Mouse (Mus musculus): Measurements from ENCODE around the gene Zfp12. TPM values are rescaled to one million over a fixed set of nuclear protein-coding genes. Genes with fewer than 3 reads are reported as not detected.

Gene Zfp12
- total RNA-seq (2023; ENCODE audit: inconsistent age) = 22.0 to 31.4 TPM (median 25.4 TPM) in 4 replicates

GRCm38 (mm10) chr5:143235028-143235693 is at the start of gene Zfp12:
TSS of gene Zfp12 (plus strand) at chr5:143235163.

GRCm38 (mm10) chr5:143226790-143227189 is 8.2 kb upstream of the Zfp12 start, which contains the start of gene Spdye4a:
TSS of gene Spdye4a (minus strand) at chr5:143226890.

GRCm38 (mm10) chr5:143269363-143270150 is 34.6 kb downstream of the Zfp12 start, which contains the start of gene Zfp316:
TSS of gene Zfp316 (minus strand) at chr5:143270022.

GRCm38 (mm10) chr5:143293404-143293803 is 58.4 kb downstream of the Zfp12 start, which contains the start of gene Zfp853:
TSS of gene Zfp853 (minus strand) at chr5:143293623.

Other genes starting within 250 kb of the Zfp12 start
- 107 to 128 TPM (median 117 TPM) in 4 replicates for gene Rnf216, start 122.2 kb upstream of the Zfp12 start, total RNA-seq (2023; ENCODE audit: inconsistent age)
- gene Olfr718-ps1, start 87.6 kb upstream of the Zfp12 start, total RNA-seq (2023; ENCODE audit: inconsistent age) = 0.15 to 0.26 TPM (median 0.22 TPM) in 4 replicates
- 11.0 to 15.9 TPM (median 12.8 TPM) in 4 replicates for gene Rbak, start 54.4 kb upstream of the Zfp12 start, total RNA-seq (2023; ENCODE audit: inconsistent age)
- not detected in 4 replicates for gene Spdye4b, start 54.1 kb upstream of the Zfp12 start, total RNA-seq (2023; ENCODE audit: inconsistent age)
- gene Spdye4a, start 8.3 kb upstream of the Zfp12 start, total RNA-seq (2023; ENCODE audit: inconsistent age) = not detected in 4 replicates
- 4.7 to 7.9 TPM (median 5.9 TPM) in 4 replicates for gene Zfp316, start 34.9 kb downstream of the Zfp12 start, total RNA-seq (2023; ENCODE audit: inconsistent age)
- gene Zfp853, start 58.5 kb downstream of the Zfp12 start, total RNA-seq (2023; ENCODE audit: inconsistent age) = 0.51 to 0.80 TPM (median 0.59 TPM) in 4 replicates
- 36.4 to 39.9 TPM (median 37.3 TPM) in 4 replicates for gene E130309D02Rik, start 80.2 kb downstream of the Zfp12 start, total RNA-seq (2023; ENCODE audit: inconsistent age)
- 51.9 to 66.5 TPM (median 60.9 TPM) in 4 replicates for gene Zdhhc4, start 94.1 kb downstream of the Zfp12 start, total RNA-seq (2023; ENCODE audit: inconsistent age)
- gene Grid2ip, start 122.2 kb downstream of the Zfp12 start, total RNA-seq (2023; ENCODE audit: inconsistent age) = not detected in 4 replicates
- gene Kdelr2, start 168.7 kb downstream of the Zfp12 start, total RNA-seq (2023; ENCODE audit: inconsistent age) = 28.6 to 37.9 TPM (median 33.9 TPM) in 4 replicates
- 12.6 to 15.1 TPM (median 13.6 TPM) in 4 replicates for gene Daglb, start 229.4 kb downstream of the Zfp12 start, total RNA-seq (2023; ENCODE audit: inconsistent age)

Measured in B cell, adult (primary cell).